Mouse (Mus musculus) heart, embryonic 15.5 days (tissue): ENCODE measurements around the gene Slc31a2. TPM values are rescaled to one million over a fixed set of nuclear protein-coding genes. Genes with fewer than 3 reads are reported as not detected.
A peak's percentile ranks its signal among the peaks of the same experiment; 100 is the strongest.

Source experiments
- ATAC-seq: fragments of 200-750 bp; cut with Nextera tagmentation; replicated peaks from 2 replicates; pipeline ENCODE4 v1.8.0; 2017; ENCODE audit warnings: low read depth, moderate TSS enrichment; ENCODE audit not compliant: insufficient number of reproducible peaks, insufficient read depth, low FRiP score
- H3K27ac ChIP-seq: fragments of 300-500 bp; sonication (generic); 2 replicates; pipeline ENCODE4 v1.5.1; 2015; ENCODE audit warnings: mild to moderate bottlenecking, inconsistent platforms
- H3K27me3 ChIP-seq: fragments of 300-500 bp; sonication (generic); 2 replicates; pipeline ENCODE4 v1.6.1; 2015; ENCODE audit warnings: inconsistent platforms
- H3K36me3 ChIP-seq: fragments of 300-500 bp; sonication (generic); 2 replicates; pipeline ENCODE4 v1.6.1; 2015; ENCODE audit warnings: mild to moderate bottlenecking, inconsistent platforms
- H3K4me1 ChIP-seq: fragments of 300-500 bp; sonication (generic); replicated peaks from 2 replicates; pipeline ENCODE4 v1.6.1; 2015; ENCODE audit warnings: inconsistent platforms
- H3K4me2 ChIP-seq: fragments of 300-500 bp; sonication (generic); 2 replicates; pipeline ENCODE4 v1.6.1; 2015; ENCODE audit warnings: inconsistent platforms, mild to moderate bottlenecking, moderate library complexity
- H3K4me3 ChIP-seq: fragments of 300-500 bp; sonication (generic); 2 replicates; pipeline ENCODE4 v1.5.1; 2015; ENCODE audit warnings: mild to moderate bottlenecking, inconsistent platforms
- H3K9ac ChIP-seq: fragments of 300-500 bp; sonication (generic); 2 replicates; pipeline ENCODE4 v1.6.1; 2015; ENCODE audit warnings: mild to moderate bottlenecking, inconsistent platforms
- H3K9me3 ChIP-seq: fragments of 300-500 bp; sonication (generic); replicated peaks from 2 replicates; pipeline ENCODE4 v1.6.1; 2016; ENCODE audit warnings: inconsistent platforms
- WGBS: fragments of 180-500 bp; shearing (Covaris S2); methylation state at CpG from one replicate; pipeline ENCODE4 v1.1.7; 2015; ENCODE audit warnings: mixed read lengths; 5-methylcytosine and 5-hydroxymethylcytosine counted together
- polyA plus RNA-seq: library from polyadenylated mRNA; unstranded; fragments of >200 nt; fragmentation: Nextera tagmentation; extraction: Ambion mirVana; gene quantifications from 2 replicates; pipeline ENCODE4 v1.2.1, GENCODE M21; 2015

Slc31a2 gene
- polyA plus RNA-seq, 1 experiment from 2014 or later: 22.2 TPM

DNA sequence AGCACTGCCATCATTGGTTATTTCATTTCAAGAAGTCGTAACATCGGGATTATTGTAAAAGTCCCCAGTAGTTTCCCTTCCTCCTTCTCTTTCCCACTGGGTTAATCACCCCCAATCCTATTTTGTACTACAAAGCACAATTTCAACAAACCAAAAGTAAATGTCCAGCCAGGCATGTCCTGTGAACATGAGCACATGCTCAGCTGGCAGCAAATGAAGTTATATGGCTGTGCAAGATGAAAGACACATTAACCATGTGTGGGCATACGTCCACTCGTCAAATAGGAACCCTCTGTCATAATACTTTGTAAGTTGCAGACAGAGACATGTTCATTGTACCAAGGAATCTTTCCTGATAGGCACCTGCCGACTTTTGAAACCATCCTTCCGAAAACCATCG, 20.6 kb downstream of the Slc31a2 start:
- Histone ChIP-seq H3K4me1 (peaks cover 15% of the 10 kb centered on the region), H3K9me3 (no peaks in the 10 kb centered on the region), H3K36me3 (no peaks in the 10 kb centered on the region), H3K27me3 (no peaks in the 10 kb centered on the region), H3K27ac (no peak overlapping the region), H3K9ac (no peak overlapping the region), H3K4me2 (no peak overlapping the region), H3K4me3 (no peak overlapping the region)
- 88% methylated on average over 7 of the region's 7 CpGs for WGBS
- ATAC-seq: no peak

DNA sequence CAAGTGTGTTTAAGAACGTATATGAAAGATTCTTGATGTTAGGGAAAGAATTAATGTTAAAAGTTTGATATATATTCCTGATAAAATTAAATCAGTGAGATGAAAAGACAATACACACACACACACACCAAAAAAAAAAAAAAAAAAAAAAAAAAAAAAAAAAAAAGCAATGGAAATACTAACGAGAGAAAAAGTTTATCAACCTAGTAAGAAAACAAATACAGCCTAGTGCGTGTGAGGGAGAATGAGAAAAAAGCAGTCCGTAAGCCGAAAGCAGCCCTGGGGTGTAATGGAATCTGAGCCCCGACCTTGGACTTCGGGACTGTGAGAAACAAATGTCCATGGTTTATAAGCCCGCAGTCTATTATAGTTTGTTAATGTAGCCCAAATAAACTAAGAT, 23.2 kb downstream of the Slc31a2 start:
- peaks cover 33% of the 10 kb centered on the region for H3K4me1 ChIP-seq
- H3K9me3 ChIP-seq: no peaks in the 10 kb centered on the region
- H3K36me3 ChIP-seq: no peaks in the 10 kb centered on the region
- ATAC-seq: no peak
- 75% methylated on average over 8 of the region's 8 CpGs for WGBS
- H3K27ac ChIP-seq: no peak overlapping the region
- peak overlapping the region; percentile 87; the same call in 1 of the 2 replicates for H3K4me3 ChIP-seq
- no peak overlapping the region for H3K9ac ChIP-seq
- H3K4me2 ChIP-seq: no peak overlapping the region
- no peaks in the 10 kb centered on the region for H3K27me3 ChIP-seq

DNA sequence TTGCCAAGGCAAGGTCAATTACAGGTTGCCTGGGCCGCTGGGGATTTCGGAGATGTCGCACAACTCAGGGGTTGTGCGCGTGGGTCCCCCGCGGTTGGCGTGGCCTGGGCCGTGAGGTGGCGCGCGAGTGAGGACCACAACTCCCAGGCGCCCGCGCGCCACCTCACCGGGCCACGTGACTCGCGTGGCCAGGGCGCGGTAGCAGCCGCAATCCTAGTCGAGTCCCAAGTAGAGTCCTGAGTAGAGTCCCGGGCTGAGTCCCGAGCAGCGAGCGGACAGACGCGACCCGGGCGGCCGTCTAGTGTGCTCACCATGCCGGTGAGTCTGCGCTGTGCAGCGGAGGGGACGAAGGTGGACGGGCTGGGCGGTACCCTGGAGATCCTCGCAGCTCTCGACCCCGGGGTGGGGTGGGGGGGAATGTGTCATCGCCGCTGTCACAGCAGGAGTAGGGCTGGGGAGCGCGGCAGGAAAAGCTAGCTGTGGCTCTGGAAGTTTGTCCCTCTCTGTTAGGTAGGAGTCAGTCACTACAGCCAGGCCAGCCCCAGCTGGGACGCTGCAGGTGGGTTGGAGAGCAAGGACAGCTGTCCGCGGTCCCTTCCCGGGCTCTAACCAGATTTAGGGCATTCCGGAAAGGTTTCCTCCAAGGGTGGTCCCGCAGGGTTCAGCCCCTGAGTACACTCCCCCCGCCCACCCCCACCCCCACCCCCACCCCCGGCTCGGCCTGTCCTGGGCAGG, 24.1 kb downstream of the Slc31a2 start:
- Histone ChIP-seq H3K27ac (peak overlapping the region; percentile 87), H3K4me1 (peaks cover 33% of the 10 kb centered on the region), H3K36me3 (no peaks in the 10 kb centered on the region), H3K9ac (peak overlapping the region; percentile 73), H3K9me3 (no peaks in the 10 kb centered on the region), H3K27me3 (no peaks in the 10 kb centered on the region), H3K4me2 (peak overlapping the region; percentile 82), H3K4me3 (peak overlapping the region; percentile 87)
- under 1% methylated on average over 55 of the region's 55 CpGs for WGBS
- ATAC-seq: peak; percentile 87

DNA sequence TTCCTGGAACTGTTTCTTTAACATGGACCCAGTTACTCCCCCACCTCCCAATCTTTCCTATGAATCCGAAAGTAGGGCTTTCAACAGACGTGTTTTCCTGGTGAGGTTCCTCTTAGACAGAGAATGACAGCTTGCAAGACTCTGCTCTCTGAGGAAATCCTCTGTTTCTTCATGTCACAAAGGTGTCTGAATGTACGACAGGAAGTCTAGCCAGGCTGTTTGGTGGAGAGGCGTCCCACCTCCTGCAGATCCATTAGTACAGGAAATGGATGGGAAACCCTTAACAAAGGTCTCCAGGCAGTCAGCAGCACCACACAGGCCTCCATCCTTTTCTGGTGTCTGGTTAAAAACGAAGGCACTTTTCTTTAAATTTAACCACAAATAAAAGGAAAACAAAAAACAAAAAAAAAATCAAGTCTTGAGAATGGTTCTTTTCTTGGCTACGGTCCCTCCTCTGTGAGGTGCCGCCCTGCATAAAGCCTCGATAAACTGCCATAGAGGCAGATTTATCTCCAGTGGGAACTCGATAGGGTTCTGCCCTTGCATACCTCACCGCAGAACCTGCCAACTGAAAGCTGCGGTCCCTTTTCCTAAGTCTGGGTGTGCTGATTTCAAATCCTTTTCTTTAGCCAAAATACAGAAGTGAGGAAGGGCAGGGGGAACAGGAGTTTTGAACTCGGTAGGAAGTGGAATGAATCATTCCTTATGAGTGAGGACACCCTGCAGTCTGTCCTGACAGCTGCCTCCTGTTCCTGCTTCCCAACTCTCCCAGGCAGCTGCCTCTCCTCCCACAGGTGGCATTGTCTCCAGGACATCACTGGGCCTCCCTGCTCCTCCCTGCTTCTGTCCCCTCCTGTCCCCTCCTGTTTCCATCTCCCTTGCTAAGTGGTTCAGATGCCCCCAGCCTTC, 24.9 kb downstream of the Slc31a2 start:
- Histone ChIP-seq H3K36me3 (no peaks in the 10 kb centered on the region), H3K9me3 (no peaks in the 10 kb centered on the region)
- no peak for ATAC-seq

DNA sequence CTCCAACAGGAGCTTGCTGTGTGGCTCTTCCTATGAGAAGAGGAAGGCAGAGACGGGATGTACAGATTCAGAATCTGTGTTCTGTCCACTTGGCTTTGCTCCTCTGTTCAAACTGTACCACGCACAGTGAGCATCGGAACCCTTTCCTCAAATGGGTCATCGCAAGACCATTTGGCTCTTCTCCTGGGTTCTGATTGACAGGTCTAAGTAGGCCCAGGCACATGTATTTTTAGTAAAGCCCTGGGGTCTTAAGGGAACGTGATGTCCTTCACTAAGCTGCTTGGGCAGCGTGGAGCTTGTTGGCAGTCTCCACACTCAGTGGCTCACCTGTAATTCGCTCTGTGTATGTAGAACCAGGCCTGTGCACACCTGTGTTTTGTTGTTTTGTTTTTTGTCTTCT, 26.9 kb downstream of the Slc31a2 start:
- Histone ChIP-seq H3K4me3 (no peak overlapping the region), H3K4me2 (0 out of 2 replicates have a peak overlapping the region, but pooled peaks have one; percentile 14), H3K4me1 (peaks cover 33% of the 10 kb centered on the region), H3K36me3 (no peaks in the 10 kb centered on the region), H3K27me3 (no peaks in the 10 kb centered on the region), H3K9me3 (no peaks in the 10 kb centered on the region), H3K27ac (no peak overlapping the region), H3K9ac (no peak overlapping the region)
- ATAC-seq: no peak
- WGBS: 61% methylated on average over 7 of the region's 7 CpGs

More for the DNA sequence above, 24.9 kb downstream of the Slc31a2 start:
- Histone ChIP-seq H3K4me1 (peaks cover 33% of the 10 kb centered on the region), H3K27me3 (no peaks in the 10 kb centered on the region), H3K9ac (peak overlapping the region; percentile 73), H3K4me3 (peak overlapping the region; percentile 87), H3K4me2 (peak overlapping the region; percentile 82), H3K27ac (peak overlapping the region; percentile 87)
- WGBS: 7% methylated on average over 12 of the region's 12 CpGs

DNA sequence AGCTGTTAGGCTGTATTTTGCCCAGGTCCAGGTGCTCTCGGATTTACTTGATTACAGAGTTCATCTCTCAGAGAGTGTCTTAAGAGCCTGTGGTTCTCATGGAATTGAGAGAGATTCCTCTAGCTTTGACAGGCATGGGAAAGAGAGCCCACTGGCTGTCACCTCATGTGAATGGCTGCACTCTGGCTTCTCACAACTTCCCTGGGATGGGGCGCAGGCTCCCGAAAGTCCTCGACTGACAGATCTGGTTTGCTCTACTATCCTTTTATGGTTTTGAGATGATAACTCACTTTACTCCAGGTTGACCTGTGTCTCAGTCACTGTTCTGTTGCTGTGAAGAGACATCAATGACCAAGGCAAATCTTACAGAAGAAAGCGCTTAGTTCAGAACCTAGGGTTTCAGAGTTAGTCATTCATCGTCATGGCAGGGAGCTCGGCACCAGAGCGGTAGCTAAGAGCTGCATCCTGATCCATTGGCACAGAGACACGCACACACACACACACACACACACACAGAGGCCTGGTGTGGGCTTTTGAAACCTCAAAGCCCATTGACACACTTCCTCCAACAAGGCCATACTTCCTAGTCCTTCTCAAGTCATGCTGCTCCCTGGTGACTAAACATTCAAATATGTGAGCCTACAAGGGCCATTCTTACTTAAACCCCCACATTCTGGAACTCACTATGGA, 28.6 kb downstream of the Slc31a2 start:
- no peak overlapping the region for H3K27ac ChIP-seq
- WGBS: 84% methylated on average over 9 of the region's 9 CpGs
- H3K4me1 ChIP-seq: peaks cover 32% of the 10 kb centered on the region
- no peak for ATAC-seq
- H3K9ac ChIP-seq: no peak overlapping the region
- H3K36me3 ChIP-seq: no peaks in the 10 kb centered on the region
- H3K4me2 ChIP-seq: no peak overlapping the region
- H3K4me3 ChIP-seq: no peak overlapping the region
- H3K27me3 ChIP-seq: no peaks in the 10 kb centered on the region
- no peaks in the 10 kb centered on the region for H3K9me3 ChIP-seq

DNA sequence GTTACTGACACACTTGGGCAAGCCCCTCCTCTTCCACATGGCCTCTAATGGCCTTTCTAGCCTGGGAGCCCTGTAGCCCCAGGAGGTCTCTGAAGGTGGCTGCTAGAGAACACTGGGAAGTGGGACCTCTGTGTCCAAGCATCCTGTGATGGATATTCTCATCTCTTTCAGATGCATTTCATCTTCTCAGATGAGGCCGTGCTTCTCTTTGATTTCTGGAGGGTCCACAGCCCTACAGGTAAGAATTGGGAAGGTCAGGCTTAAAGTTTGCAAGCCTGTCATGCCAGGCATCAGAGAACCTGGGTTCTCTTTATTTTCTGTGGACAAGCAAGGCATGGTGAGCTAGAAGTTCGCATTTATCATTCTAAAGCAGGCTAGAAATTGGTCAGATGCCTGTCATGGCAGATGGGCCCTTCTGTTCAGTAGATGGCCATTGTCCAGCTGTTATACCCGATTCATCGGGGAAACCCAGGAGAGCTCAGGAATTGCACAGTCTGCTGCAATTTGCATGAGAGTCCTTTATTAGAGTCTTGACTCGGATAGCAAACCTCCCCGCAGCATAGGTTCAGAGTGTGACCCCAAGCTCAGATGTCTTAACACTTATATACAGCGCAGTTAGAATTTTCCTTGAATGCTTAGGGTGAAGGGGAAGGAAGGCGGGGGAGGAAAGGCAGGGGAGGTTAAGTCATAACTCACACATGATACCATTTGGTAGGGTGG, 30.3 kb downstream of the Slc31a2 start:
- H3K9ac ChIP-seq: no peak overlapping the region
- peaks cover 22% of the 10 kb centered on the region for H3K4me1 ChIP-seq
- 80% methylated on average over 8 of the region's 8 CpGs for WGBS
- H3K27ac ChIP-seq: no peak overlapping the region
- no peaks in the 10 kb centered on the region for H3K9me3 ChIP-seq
- H3K36me3 ChIP-seq: peaks cover 3% of the 10 kb centered on the region
- no peak for ATAC-seq
- no peak overlapping the region for H3K4me3 ChIP-seq
- no peak overlapping the region for H3K4me2 ChIP-seq
- no peaks in the 10 kb centered on the region for H3K27me3 ChIP-seq

DNA sequence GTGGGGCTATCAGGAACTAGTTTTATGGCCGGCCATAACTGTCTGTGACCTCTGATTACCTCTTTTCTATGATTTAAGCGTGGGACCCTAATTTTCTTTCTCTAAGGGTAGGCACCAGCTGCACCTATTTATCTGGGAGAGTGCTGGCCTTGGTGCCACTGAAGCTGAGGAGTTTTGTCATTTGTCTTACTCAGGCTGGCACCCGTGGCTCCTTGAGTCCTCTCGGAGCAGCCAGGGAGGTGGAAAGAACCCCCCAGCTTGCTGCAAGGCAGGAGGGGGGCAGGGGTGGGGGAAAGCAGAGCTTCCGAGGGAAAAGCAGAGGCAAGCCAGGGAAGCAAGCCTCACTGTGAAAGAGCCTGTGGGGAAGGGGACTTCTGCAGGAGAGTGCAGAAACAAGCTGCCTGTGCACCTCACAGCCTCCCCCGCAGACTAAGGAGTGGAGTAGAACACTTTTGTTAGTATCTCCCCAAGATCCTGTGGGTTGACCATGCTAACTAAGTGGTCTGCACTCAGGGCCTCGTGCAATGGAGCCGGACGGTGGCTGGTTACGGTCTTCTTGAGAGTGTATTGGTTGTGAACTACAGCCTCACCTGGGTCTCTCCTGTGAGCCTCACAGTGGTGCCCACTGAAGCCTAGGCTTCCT, 31.0 kb downstream of the Slc31a2 start:
- Histone ChIP-seq H3K27ac (no peak overlapping the region), H3K9ac (no peak overlapping the region), H3K4me3 (no peak overlapping the region), H3K9me3 (no peaks in the 10 kb centered on the region), H3K27me3 (no peaks in the 10 kb centered on the region), H3K4me1 (peaks cover 15% of the 10 kb centered on the region), H3K4me2 (no peak overlapping the region), H3K36me3 (peaks cover 9% of the 10 kb centered on the region)
- ATAC-seq: no peak
- WGBS: 63% methylated on average over 10 of the region's 10 CpGs

DNA sequence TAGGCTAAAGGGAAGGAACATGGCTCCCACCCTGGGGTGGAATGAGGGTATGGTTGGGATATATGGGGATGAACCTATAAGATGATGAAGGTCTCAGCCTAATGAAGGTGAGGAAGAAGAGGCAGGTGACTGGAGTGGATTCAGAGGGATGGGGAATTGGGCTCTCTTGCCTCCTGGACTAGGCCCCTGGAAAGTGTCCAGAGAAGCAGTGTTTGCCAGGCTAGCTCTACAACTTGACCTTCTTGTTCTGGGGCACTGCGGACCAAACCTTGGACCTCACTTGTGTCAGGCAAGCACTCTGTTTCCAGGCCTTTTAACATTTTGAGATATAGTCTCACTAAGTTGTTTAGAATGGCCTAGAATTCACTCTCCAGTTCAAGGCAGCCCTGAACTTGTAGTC, 32.4 kb downstream of the Slc31a2 start:
- H3K36me3 ChIP-seq: peaks cover 23% of the 10 kb centered on the region
- H3K4me1 ChIP-seq: peaks cover 1% of the 10 kb centered on the region
- H3K27ac ChIP-seq: no peak overlapping the region
- H3K4me3 ChIP-seq: no peak overlapping the region
- no peak overlapping the region for H3K4me2 ChIP-seq
- WGBS: 85% methylated on average over 1 of the region's 1 CpGs
- H3K9me3 ChIP-seq: no peaks in the 10 kb centered on the region
- no peaks in the 10 kb centered on the region for H3K27me3 ChIP-seq
- no peak overlapping the region for H3K9ac ChIP-seq
- no peak for ATAC-seq

DNA sequence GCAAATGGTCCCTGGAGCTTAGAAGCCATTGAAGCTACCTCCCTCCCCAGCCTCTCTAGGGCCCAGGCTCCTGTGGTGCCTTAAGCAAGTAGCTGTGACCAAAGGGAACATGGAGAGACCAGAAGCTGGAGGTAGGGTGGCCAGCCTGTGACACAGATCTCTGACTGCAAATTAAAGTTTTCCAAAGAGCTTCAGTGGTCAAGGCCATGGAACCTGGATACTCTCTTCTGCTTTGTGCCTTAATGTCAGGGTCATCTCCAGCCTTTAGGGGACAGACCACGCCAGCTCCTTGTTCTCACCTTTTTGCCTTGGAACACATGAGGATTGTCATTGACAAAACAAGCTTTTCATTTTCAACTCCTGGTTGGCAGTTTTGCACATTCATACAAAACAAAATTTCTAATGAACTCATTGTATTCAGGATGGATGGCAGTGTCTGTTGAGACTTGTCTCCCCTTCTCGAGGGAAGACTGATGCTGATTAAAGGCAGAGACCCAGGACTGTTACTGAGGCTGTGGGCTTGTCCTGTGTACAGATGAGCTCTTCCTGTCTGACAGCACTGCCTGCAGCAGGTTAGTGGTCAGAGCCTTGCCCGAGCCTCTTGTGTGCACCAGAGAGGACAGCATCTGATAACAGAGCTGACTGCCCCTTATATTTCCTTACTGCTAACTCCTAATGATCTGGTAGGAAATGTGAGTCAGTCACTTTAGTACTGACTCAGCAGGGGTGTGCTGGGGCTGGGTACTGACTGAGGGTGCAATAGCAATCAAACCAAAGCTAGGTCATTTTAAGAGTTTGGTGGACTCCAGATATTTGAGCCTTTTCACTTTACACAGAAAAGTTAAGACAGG, 35.1 kb downstream of the Slc31a2 start:
- Histone ChIP-seq H3K4me1 (no peaks in the 10 kb centered on the region), H3K9me3 (no peaks in the 10 kb centered on the region), H3K4me3 (no peak overlapping the region), H3K9ac (no peak overlapping the region), H3K36me3 (peaks cover 36% of the 10 kb centered on the region), H3K27ac (no peak overlapping the region), H3K27me3 (no peaks in the 10 kb centered on the region), H3K4me2 (no peak overlapping the region)
- no peak for ATAC-seq
- 72% methylated on average over 3 of the region's 3 CpGs for WGBS
